Mouse (Mus musculus): ENCODE data around the gene Marc2. TPM values are rescaled to one million over a fixed set of nuclear protein-coding genes. Genes with fewer than 3 reads are reported as not detected.
A peak's percentile ranks its signal among the peaks of the same experiment; 100 is the strongest.

Gene Marc2
- total RNA-seq, 2 experiments from 2014 or later = 116 to 125 TPM

DNA sequence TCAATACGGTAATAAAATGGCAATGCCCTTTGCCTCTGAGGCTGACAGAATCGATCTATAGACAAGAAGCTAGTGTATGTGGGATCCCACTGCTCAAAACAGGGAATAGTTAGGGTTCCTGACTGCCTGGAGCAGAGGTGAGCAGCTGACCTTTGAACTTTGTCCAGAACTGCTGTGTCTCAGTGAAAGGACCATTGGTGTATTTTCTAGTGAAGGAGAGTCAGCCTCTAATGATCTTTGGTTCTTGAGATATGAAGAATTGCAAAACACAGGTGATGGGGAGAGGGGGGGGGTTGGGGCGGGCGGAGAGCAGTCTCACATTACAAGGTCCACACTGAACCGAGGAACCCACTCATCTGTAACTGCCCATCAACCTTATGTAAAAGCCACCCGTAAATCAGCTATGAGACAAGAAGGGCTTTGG lies 36.7 kb downstream of the Marc2 start:
- DNase-seq (ENCODE audit: low spot score) = no peak

DNA sequence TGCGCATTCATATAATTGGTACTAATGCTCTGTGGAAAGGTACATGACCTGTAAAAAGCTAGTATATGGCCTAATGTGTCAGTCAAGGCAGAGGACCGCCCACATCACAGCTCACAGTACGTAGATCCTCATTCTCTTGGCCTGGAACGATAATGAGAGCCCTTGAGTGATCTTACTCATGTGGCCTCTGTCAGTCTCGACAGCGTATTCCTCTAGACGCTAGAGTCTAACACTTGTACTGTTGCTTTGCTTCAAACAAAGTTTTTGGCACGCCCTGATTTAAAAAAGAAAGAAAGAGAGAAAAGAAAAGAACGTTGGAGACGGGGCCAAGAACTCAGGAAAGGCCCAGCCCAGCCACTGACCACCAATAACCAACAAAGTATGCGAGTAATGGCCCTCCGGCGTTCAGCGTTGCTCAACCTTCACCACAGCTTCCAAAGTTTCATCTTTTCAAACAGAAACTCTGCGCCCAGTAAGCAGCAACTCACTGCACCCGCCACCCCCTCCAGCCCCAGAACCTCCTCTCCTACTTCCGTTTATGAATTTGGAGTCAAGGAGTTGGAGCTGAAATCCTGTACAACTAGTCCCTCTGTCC lies 37.7 kb downstream of the Marc2 start:
- no peak for DNase-seq (ENCODE audit: low spot score)

DNA sequence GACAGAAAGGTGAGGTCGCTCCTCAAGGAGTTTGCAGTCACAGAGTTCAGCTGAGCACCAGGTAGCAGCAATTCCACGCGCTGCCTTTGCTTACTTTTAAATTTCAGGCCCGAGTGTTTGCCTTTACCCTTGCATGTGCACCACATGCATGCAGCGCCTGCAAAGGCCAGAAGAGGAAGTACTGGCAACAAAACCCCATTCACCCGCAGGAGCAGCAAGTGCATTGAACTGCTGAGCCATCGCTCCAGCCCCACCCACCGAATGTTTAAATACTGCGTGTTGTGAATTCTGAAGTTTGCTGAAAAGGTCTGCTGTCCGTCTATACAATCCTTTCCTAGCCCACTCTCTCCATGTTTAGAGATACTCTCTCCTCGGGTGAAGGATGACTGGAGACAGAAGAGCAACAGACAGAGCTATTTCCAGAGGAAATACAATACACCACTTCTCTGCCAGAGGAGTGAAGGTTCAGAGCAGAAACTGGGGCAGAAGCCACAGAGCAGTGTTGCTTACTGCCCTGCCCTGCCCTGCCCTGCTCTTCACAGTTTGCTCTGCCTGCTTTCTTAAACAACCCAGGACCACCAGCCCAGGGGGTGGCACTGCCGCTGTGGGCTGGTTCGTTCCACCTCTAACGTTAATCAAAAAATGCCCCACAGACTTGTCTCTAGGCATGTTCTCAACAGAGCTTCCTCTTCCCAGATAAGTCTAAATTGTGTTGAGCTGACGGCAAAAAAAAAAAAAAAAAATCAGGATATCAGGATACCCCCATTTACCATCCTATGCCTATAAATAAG lies 38.4 kb downstream of the Marc2 start:
- DNase-seq (ENCODE audit: low spot score) = peak; percentile 33

DNA sequence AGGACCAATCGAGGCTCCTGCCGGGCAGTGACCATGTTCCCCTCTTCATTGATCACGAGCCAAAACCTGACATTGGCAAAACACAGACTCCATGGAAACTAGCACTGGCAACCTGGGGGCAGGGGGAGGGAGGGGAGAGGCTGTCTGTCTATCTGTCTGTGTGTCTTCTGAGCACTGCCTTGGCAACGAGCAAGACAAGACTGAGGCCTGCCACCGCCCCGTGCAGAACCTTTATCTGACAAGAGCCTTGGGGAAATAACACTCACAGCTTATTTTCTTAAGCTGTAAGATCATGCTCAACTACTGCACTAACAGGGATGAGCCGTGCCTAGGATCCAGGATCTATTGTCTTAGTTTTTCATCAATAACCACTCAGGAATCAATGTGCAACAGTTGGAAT lies 39.1 kb downstream of the Marc2 start:
- no peak for DNase-seq (ENCODE audit: low spot score)

DNA sequence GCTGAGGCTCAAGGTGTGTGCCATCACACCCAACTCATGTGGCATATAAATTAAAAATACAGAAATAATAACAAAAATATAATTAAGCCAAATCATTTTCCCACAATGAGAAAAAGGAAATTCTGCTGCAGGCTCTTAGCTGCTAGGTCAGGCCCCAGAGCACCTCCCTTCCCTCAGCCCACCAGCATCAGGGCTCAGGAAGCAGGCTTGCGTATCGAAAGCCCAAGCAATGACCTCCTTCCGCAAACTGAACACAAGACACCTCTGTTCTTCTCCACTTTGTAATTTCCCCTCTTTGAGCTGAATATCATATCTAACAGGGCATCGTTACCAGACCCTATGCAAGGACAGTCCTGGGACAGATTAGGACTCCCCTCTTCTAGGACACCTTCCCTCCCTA lies 40.5 kb downstream of the Marc2 start:
- no peak for DNase-seq (ENCODE audit: low spot score)

DNA sequence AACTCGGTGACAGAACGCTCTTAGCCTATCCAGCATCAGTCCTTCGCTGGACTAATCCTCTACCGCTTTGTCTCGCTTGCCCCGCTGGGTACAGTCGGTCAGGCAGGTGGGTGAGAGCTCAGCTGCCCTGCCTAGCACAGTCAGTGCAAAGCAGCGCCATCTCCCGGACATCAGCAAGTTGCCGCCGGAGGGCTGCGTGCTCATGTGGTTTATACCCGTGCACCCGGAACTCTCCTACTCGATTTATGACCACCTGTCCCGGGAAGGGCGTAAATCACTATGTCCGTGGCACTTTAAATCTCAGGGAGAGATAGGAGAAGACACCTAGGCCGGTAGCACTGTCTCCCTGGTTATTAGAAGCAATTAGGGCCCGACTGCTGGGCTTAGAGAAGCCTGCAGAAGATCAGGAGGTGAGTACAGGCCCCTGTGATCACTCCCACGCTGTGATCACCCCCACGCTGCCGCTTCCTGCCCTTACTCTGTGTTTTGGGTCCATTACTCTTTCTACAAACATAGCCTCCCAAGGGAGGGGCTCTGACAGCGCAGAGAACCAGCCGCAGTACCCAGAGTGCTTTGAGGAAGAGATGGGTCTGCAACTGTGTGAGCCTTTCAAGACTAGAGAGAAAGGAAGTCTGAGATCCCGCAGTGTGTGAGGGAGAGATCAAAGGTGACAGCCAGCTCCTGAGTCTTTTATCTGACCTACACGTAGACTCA lies 52.9 kb downstream of the Marc2 start:
- DNase-seq (ENCODE audit: low spot score) = peak; percentile 55

DNA sequence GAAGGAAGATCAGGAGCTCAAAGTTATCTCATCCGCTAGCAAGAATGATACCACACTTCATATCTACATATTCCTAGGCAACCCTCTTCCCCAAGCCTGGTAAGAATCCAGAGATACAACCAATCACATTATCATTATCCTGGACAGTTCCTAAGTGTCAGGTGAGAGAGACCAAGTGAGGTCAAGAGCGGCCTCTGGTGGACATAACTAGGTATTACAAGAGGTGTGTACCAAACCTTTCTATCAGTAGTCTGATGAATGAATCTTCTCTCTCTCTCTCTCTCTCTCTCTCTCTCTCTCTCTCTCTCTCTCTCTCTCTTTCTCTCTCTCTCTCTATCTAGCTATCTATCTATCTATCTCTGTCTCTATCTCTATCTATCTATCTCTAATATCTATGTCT lies 55.1 kb downstream of the Marc2 start:
- peak; percentile 37 for DNase-seq (ENCODE audit: low spot score)

DNA sequence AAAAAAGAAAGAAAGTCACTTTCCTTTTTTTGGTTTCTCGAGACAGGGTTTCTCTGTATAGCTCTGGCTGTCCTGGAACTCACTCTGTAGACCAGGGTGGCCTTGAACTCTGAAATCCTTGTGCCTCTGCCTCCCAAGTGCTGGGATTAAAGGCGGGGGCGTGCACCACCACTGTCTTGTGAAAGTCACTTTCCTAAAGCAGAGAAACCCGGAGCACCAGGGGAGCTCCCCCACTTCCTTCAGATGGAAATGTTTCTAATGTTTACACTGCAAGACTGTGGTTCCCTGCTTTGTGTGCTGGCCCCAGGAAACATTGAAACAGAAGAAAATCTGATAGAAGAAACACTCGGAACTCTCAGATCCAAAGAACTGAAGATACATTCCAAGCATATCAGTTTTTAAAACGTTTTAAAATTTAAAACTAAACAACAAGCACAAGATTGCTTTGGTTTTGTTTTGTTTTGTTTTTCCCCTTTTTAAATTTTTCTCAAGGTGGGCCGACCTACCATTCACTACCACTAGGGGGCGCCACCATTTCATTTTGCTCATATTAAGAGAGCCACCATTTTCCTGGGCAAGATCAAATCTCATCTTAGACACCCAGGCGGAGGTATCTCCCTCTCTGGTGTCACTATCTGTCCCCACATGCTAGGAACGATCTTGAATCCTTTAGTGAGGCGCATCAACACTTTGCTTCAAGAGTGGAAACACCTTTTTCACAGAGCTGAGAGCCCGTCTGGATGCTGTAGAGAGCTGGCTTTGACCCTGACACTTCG lies 59.7 kb downstream of the Marc2 start:
- no peak for DNase-seq (ENCODE audit: low spot score)

DNA sequence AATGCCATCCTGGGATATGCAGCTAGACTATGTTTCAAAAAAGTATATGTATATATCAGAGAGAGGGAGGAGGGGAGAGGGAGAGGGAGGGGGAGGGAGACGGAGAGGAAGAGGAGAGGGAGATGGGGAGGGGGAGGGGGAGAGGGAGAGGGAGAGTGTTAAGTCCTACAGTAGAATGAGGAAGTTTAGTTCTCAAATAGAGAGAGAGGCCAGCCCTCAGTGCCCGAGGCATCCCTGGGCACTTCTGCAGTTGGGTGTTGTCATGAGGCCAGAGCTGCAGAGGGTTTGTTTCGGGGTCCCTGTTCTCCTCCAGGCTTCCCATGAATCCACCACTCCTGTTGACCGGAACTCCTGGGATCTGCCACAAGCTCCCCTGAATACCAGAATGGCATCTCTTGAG lies 62.6 kb downstream of the Marc2 start:
- no peak for DNase-seq (ENCODE audit: low spot score)

DNA sequence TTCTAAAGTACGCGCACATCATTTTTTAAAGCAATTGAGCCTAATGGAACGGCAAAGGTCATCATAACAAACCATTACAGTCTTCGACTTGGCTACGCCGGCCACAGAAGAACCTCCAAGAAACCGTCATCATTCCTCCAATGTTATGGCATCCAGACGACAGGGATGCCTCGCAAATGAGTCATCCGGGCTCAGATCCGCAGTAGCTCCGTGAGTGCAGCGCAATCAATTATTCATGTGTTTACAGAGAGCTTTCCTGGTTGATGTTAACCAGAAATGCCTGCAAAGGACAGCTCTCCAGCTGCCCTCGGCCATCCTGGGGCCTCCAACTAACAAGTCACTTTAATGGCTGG lies 64.1 kb downstream of the Marc2 start:
- peak; percentile 29 for DNase-seq (ENCODE audit: low spot score)

DNA sequence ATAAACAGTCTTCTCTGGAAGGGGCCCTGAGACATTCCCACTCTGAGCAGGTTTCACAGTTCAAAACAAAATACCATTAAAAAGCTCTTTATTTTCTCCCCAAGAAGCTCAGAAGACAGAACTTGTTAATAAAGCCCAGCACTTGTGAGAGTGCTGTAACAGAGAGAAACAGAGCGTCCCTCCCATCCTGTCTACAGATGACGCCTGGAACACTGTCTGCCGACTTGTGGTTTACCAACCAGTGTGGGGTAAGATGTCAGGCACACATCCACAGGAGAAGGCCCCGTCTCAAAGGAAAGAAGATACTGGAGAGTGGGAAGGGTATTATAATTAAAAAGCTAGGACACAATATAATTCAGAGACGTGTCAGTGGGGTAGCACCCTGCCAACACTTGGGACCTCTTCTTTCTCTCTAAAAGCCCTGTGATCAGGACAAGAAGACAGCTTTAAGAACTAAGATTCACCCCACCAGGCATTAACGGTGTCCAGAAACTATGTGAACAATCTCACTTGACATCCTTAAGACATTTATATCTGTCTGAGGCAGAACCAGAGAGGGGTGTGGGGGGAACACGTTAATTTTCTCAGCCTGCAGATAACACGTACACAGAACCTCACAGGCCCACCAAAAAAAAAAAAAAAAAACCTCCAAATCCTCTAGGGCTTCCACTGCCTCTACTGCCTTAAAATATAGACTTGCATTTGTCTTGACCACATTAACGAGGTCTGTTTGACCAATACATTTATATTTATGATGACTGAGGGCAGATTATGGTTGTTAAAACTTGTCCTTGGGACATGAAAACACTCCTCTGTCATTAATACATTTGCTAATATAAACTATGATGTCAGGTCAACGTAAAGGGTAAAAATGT lies 64.7 kb downstream of the Marc2 start:
- DNase-seq (ENCODE audit: low spot score) = no peak

DNA sequence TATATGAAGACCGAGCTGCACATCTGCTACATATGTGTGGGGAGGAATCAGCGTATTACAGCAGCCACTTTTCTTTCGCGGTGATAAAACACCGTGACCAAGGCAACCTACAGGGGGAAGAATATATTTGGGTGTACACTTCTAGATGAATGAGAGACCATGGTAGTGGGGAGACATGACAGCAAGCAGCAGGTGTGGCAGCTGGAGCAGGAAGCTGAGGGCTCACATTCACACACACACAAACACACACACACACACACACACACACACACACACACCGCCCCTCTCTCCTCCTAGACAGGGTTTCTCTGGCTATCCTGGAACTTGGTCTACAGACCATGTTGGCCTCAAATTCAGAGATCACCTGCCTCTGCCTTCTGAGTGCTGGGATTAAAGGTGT lies 68.1 kb downstream of the Marc2 start:
- DNase-seq (ENCODE audit: low spot score) = no peak

DNA sequence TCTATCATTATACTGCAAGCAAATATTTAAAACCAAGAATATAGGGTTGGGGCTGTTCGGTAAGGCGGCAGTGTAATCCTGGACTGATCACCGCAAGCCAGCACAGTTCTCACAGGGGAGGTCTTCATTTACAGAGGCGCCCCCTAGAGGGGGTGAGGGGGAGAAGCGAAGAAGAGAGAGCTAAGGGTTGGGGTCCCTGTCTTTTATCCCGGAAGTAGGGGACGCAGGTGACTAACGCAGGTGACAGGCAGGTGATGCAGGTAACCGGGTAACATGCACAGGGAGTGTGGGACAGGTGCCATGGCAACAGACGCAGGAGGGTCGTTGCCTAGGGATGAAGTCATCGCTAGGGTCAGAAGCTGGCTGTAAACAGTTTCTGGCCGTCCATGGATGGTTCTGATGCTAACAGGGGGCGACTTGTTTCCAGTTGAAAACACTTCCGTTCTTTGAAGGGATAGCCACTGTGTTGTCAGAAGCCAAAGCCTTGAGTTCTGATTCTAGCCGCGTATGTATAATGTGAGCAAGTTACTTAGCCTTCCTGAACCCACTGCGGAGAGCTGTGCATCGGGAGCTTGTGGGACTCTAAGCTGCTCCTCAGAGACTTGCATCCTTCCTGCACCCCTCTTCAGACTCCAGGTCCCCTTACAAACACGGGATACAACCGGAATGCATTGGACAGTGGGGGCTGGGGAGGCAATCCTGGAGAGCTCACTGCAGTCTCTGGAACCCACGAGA lies 69.0 kb downstream of the Marc2 start:
- DNase-seq (ENCODE audit: low spot score) = no peak

DNA sequence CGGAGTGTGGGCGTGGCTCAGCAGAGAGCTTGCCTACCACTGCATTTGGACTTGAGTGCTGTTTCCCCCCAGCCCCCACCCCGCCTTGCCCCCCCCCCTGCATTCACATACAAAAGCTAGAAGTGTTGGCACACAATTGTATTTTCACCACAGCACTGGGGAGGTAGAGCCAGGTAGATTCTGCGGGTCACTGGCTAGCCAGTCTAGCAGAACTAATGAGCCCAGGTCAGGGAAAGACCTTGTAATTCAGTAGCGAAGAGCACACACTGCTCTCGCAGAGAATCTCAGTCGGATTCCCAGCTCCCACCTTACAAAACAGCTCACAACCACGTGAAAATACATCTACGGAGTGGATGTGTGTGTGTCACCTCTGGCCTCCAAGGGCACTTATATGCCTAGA lies 71.0 kb downstream of the Marc2 start:
- DNase-seq (ENCODE audit: low spot score) = no peak

DNA sequence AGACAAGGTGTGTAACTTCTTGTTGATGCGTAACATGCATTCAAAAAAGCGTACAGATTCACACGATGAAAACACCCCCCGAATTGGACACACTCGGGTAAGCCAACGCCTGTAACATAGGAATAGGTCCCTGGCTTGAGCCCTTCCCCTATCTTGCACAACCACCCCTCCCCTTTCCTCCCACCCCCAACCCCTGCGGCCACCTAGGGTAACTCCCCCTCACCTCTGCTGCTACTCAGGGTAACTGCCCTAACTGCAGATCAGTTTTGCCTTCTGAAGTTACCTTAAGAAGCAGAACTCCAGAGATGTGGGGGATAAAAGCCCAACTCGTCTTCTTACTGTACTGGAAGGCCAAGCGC lies 74.4 kb downstream of the Marc2 start:
- no peak for DNase-seq (ENCODE audit: low spot score)

DNA sequence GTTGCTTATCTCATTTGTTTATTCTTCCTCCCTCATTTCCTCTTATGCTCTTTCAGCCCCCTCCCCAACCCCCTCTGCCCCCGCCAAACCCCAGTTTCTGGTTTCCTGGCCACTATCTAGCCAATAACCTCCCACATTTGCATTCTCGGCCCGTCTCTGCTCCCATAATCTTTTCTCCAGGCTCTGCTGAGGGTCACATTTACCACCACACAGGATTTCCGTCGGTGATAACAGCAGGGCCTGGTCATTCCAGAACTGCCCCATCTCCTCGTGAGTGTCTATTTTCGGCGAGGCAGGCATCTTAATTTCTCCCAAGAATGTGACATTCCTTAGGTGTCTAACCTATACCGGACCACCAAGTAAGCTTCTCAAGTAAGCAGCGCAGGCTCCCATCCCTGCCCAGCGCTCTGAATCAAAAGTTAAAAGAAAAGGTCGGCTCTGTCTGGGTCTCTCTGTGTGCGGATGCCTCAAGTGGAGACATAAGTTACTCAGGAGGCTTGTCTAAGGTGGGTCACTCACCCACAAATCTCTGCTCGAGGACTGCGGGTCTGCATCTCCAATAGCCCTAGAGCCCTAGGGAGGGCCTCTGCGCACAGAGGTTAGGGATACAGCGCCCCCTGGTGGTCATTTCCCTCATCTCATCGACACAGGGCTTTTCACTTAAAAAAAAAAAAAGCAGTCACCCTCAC lies 74.9 kb downstream of the Marc2 start:
- DNase-seq (ENCODE audit: low spot score) = peak; percentile 82

DNA sequence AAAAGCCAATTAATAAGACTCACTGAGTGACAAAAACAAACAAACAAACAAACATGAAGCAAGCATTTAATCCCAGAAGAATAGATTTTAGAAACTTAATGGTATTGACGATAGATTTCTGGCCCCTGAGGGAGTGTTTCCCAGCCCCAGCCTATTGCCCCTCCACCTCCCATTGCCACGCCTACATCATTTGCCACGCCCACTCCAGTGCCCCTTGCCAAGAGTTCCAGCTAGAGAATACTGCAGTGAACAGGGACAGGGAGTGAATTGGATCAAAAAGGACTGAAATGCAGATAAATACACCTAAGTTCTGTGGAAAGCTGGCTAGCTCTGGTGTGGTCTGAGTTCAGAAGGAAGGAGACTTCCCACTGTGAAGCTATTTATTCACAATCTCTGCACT lies 82.4 kb downstream of the Marc2 start:
- no peak for DNase-seq (ENCODE audit: low spot score)
